ENCODE assay signal across 8 mouse cellular contexts in genomic region chr2:125865585-125865984, GRCm38 (mm10). TPM values are rescaled to one million over a fixed set of nuclear protein-coding genes. Genes with fewer than 3 reads are reported as not detected.
DNase-seq lines count a peak whose midpoint lies in the region; ATAC-seq and TF ChIP-seq lines count a peak whose summit lies in the region.

No protein-coding gene starts in this region.

- H3K27ac ChIP-seq in heart, adult 2 months, result no peak overlapping the region
- H3K27ac ChIP-seq in forebrain, embryonic 13.5 days, result no peak overlapping the region
- H3K27ac ChIP-seq in liver, embryonic 13.5 days, result peak overlapping the region; percentile 81; the same call in 1 of the 2 replicates
- no peak overlapping the region for H3K27ac ChIP-seq in cerebellum, adult 2 months (ENCODE audit: insufficient read depth, low read length)

- no peaks in the 10 kb centered on the region for H3K9me3 ChIP-seq in forebrain, embryonic 13.5 days (replicated peaks)
- H3K9me3 ChIP-seq in liver, embryonic 13.5 days (replicated peaks), result no peaks in the 10 kb centered on the region

- no peaks in the 10 kb centered on the region for H3K79me2 ChIP-seq in heart, adult 2 months (replicated peaks; ENCODE audit: control insufficient read depth, insufficient read depth, low read length)

- no peaks in the 10 kb centered on the region; the same call in none of the 2 replicates for H3K36me3 ChIP-seq in heart, adult 2 months (ENCODE audit: control insufficient read depth, insufficient read depth, low read length)
- 0 out of 2 replicates have a peak, but pooled peaks cover 4% of the 10 kb centered on the region for H3K36me3 ChIP-seq in forebrain, embryonic 13.5 days (ENCODE audit: poor library complexity, severe bottlenecking)
- H3K36me3 ChIP-seq in liver, embryonic 13.5 days, result no peaks in the 10 kb centered on the region

- no peaks in the 10 kb centered on the region for H3K27me3 ChIP-seq in heart, adult 2 months (ENCODE audit: control insufficient read depth, insufficient read depth, low read length)
- no peaks in the 10 kb centered on the region for H3K27me3 ChIP-seq in forebrain, embryonic 13.5 days
- H3K27me3 ChIP-seq in liver, embryonic 13.5 days, result no peaks in the 10 kb centered on the region
- H3K27me3 ChIP-seq in cerebellum, adult 2 months (ENCODE audit: control insufficient read depth, insufficient read depth, low read length), result no peaks in the 10 kb centered on the region

- H3K4me1 ChIP-seq in heart, adult 2 months (ENCODE audit: control insufficient read depth, insufficient read depth, low read length), result no peaks in the 10 kb centered on the region
- H3K4me1 ChIP-seq in forebrain, embryonic 13.5 days, result peaks cover 15% of the 10 kb centered on the region
- peaks cover 41% of the 10 kb centered on the region for H3K4me1 ChIP-seq in liver, embryonic 13.5 days (replicated peaks)
- no peaks in the 10 kb centered on the region for H3K4me1 ChIP-seq in cerebellum, adult 2 months (ENCODE audit: control insufficient read depth, insufficient read depth, low read length)

- TF ChIP-seq POLR2A in heart, adult 2 months (IDR thresholded peaks at IDR 0.05; ENCODE audit: insufficient read depth, low read depth, low read length), result no peak
- TF ChIP-seq POLR2A in cerebellum, adult 2 months (IDR thresholded peaks at IDR 0.05; ENCODE audit: borderline replicate concordance, insufficient read depth, low read length), result no peak

- intact Hi-C loops in heart, adult 2 months (cut with DNase I), result no loop called here
- intact Hi-C loops in heart, postnatal 36 days (cut with DNase I), result no loop called here

- H3K9ac ChIP-seq in heart, adult 2 months (ENCODE audit: low read depth, low read length), result no peak overlapping the region
- no peak overlapping the region for H3K9ac ChIP-seq in forebrain, embryonic 13.5 days
- peak overlapping the region; percentile 66; the same call in 1 of the 2 replicates for H3K9ac ChIP-seq in liver, embryonic 13.5 days

- TF ChIP-seq CTCF in heart, adult 2 months (IDR thresholded peaks at IDR 0.05), result no peak
- no peak for TF ChIP-seq CTCF in cerebellum, adult 2 months (IDR thresholded peaks at IDR 0.05; ENCODE audit: borderline replicate concordance, insufficient read depth, low read depth, low read length)

- DNase-seq in heart, adult 2 months, result no peak
- DNase-seq in heart, postnatal 36 days, result no peak
- DNase-seq in 3T3-L1 (ENCODE audit: low read depth, low spot score), result peak; percentile 18
- no peak for DNase-seq in liver, embryonic 13.5 days
- DNase-seq in thymus, adult 18-20 months, result no peak
- DNase-seq in cerebellum, adult 2 months, result no peak

- peak overlapping the region; percentile 67 for H3K4me3 ChIP-seq in heart, adult 2 months
- H3K4me3 ChIP-seq in forebrain, embryonic 13.5 days, result peak overlapping the region; percentile 52; the same call in 1 of the 2 replicates
- peak overlapping the region; percentile 63 for H3K4me3 ChIP-seq in liver, embryonic 13.5 days (replicated peaks)
- no peak overlapping the region for H3K4me3 ChIP-seq in cerebellum, adult 2 months (replicated peaks; ENCODE audit: insufficient read depth, low read depth, low read length)

- peak overlapping the region; percentile 72 for H3K4me2 ChIP-seq in forebrain, embryonic 13.5 days
- peak overlapping the region; percentile 76 for H3K4me2 ChIP-seq in liver, embryonic 13.5 days

- TF ChIP-seq EP300 in heart, adult 2 months (IDR thresholded peaks at IDR 0.05; ENCODE audit: insufficient read depth, low read depth, low read length), result no peak

- ATAC-seq in forebrain, embryonic 13.5 days, result 0 out of 2 replicates have a peak, but pooled peaks have one; percentile 29
- ATAC-seq in liver, embryonic 13.5 days (ENCODE audit: low read depth), result no peak
- ATAC-seq in CD4-positive, CD25-positive, alpha-beta regulatory T cell, adult 4 months, result no peak

RNA-seq across cellular contexts. Expression of gene Cops2, which starts 6.6 kb away (rescaled TPM):
- 10 to 100 TPM; 83.9 to 85.4 TPM for total RNA-seq in heart, adult 2 months (2021)
- 10.3 and 29.0 TPM in 2 replicates for polyA plus RNA-seq in heart, adult 2 months (2012; rRNA removed)
- total RNA-seq in heart, postnatal 36 days (2021), result 10 to 100 TPM; 86.5 to 91.6 TPM
- polyA plus RNA-seq in forebrain, embryonic 13.5 days (2015; fragmentation: Nextera tagmentation; extraction: Ambion mirVana), result 69.9 and 73.8 TPM in 2 replicates
- polyA plus RNA-seq in liver, embryonic 13.5 days (2015; fragmentation: Nextera tagmentation; extraction: Ambion mirVana), result 52.7 and 68.4 TPM in 2 replicates
- polyA plus RNA-seq in CD4-positive, CD25-positive, alpha-beta regulatory T cell, adult 4 months (2017; shearing (Covaris generic)), result 10 to 100 TPM; 74.9 to 79.6 TPM
- polyA plus RNA-seq in cerebellum, adult 2 months (2012; rRNA removed), result 67.0 and 76.3 TPM in 2 replicates

RNA-seq across cellular contexts. Expression of gene Galk2, which starts 6.7 kb away (rescaled TPM):
- total RNA-seq in heart, adult 2 months (2021), result 10 to 100 TPM; 10.1 TPM
- polyA plus RNA-seq in heart, adult 2 months (2012; rRNA removed), result 8.9 and 10.6 TPM in 2 replicates
- 10 to 100 TPM; 11.0 to 11.8 TPM for total RNA-seq in heart, postnatal 36 days (2021)
- 27.0 and 32.0 TPM in 2 replicates for polyA plus RNA-seq in forebrain, embryonic 13.5 days (2015; fragmentation: Nextera tagmentation; extraction: Ambion mirVana)
- polyA plus RNA-seq in liver, embryonic 13.5 days (2015; fragmentation: Nextera tagmentation; extraction: Ambion mirVana), result 11.2 and 12.6 TPM in 2 replicates
- polyA plus RNA-seq in CD4-positive, CD25-positive, alpha-beta regulatory T cell, adult 4 months (2017; shearing (Covaris generic)), result 10 to 100 TPM; 70.4 to 82.4 TPM
- 19.2 and 19.7 TPM in 2 replicates for polyA plus RNA-seq in cerebellum, adult 2 months (2012; rRNA removed)
